16 mouse cellular contexts compared by ENCODE assay signal in genomic region chr7:137297594-137298381, GRCm38 (mm10). TPM values are rescaled to one million over a fixed set of nuclear protein-coding genes. Genes with fewer than 3 reads are reported as not detected.
DNase-seq lines count a peak whose midpoint lies in the region; ATAC-seq and TF ChIP-seq lines count a peak whose summit lies in the region.
"Had no signal": no experiment of that assay in that cellular context is flagged by ENCODE, and none has a peak within 500 bp of the region (broad histone marks: within the 10 kb centered on the region; RNA-seq: fewer than 3 reads in every experiment).

No protein-coding gene starts in this region.

- DNase-seq in gastrocnemius, adult 2 months = peak; percentile 51
- no peak for DNase-seq in gastrocnemius, postnatal 36 days
- DNase-seq in embryo, embryonic 11 days = peak; percentile 56
- peak; percentile 47 for DNase-seq in neural tube, embryonic 10.5 days (ENCODE audit: extremely low spot score, low spot score)
- DNase-seq in kidney, adult 8-10 months = no peak
- DNase-seq in lung, postnatal 10 days = no peak
- DNase-seq: B cell, adult 2 months; forebrain, postnatal 0 days; heart, postnatal 4 days; kidney, postnatal 14 days; liver, embryonic 13.5 days; right cerebral cortex, postnatal 14 days had no signal

- intact Hi-C loops in gastrocnemius, adult 2 months (cut with DNase I) = no loop called here
- intact Hi-C loops in gastrocnemius, postnatal 36 days (cut with DNase I) = no loop called here

- H3K4me1 ChIP-seq in hindbrain, embryonic 15.5 days (replicated peaks) = peaks cover 82% of the 10 kb centered on the region
- H3K4me1 ChIP-seq: liver, embryonic 13.5 days had no signal

- H3K27me3 ChIP-seq in hindbrain, embryonic 15.5 days = no peaks in the 10 kb centered on the region

- no peak for TF ChIP-seq CTCF in gastrocnemius, adult 2 months (IDR thresholded peaks at IDR 0.05)

- peak overlapping the region; percentile 47 for H3K4me2 ChIP-seq in hindbrain, embryonic 15.5 days
- H3K4me2 ChIP-seq: liver, embryonic 13.5 days had no signal

- no peak for ATAC-seq in hindbrain, embryonic 15.5 days (ENCODE audit: low FRiP score, low read depth)
- ATAC-seq in monocyte, adult 5-6 weeks (replicated peaks; ENCODE audit: insufficient number of reproducible peaks, low FRiP score, low TSS enrichment, poor library complexity, severe bottlenecking) = no peak
- ATAC-seq: forebrain, postnatal 0 days had no signal

- H3K9ac ChIP-seq in hindbrain, embryonic 15.5 days = peak overlapping the region; percentile 26
- H3K9ac ChIP-seq: forebrain, postnatal 0 days; liver, embryonic 13.5 days had no signal

- H3K27ac ChIP-seq in gastrocnemius, adult 2 months = peak overlapping the region; percentile 78
- H3K27ac ChIP-seq in hindbrain, embryonic 15.5 days (replicated peaks) = peak overlapping the region; percentile 86
- H3K27ac ChIP-seq: liver, embryonic 13.5 days had no signal

- no peaks in the 10 kb centered on the region for H3K9me3 ChIP-seq in hindbrain, embryonic 15.5 days
- H3K9me3 ChIP-seq: liver, embryonic 13.5 days had no signal

- 60% methylated on average over 24 of the region's 24 CpGs for WGBS in hindbrain, embryonic 15.5 days

- peak overlapping the region; percentile 57 for H3K4me3 ChIP-seq in gastrocnemius, adult 2 months
- H3K4me3 ChIP-seq in hindbrain, embryonic 15.5 days = no peak overlapping the region
- H3K4me3 ChIP-seq: liver, embryonic 13.5 days had no signal

- no peaks in the 10 kb centered on the region for H3K36me3 ChIP-seq in hindbrain, embryonic 15.5 days
- H3K36me3 ChIP-seq: G1E; liver, embryonic 13.5 days had no signal

RNA-seq across cellular contexts. Expression of gene Ebf3, which starts 16.5 kb away (rescaled TPM):
- total RNA-seq in gastrocnemius, adult 2 months (2021) = 1 to 10 TPM; 7.2 to 7.7 TPM
- 1 to 10 TPM; 7.1 to 7.6 TPM for total RNA-seq in gastrocnemius, postnatal 36 days (2021)
- 18.0 and 18.5 TPM in 2 replicates for polyA plus RNA-seq in hindbrain, embryonic 15.5 days (2015; fragmentation: Nextera tagmentation; extraction: Ambion mirVana)
- total RNA-seq in monocyte, adult 5-6 weeks (2017) = not detected in 3 replicates
- total RNA-seq: common myeloid progenitor, adult 5-6 weeks had no signal
- polyA plus RNA-seq: G1E had no signal

Comparison
In these comparisons a context has a peak if more than half of its experiments do, and no peak if none do; other contexts are left out.
1. DNase-seq: peak in gastrocnemius, adult 2 months (single experiment), embryo, embryonic 11 days (single experiment) and neural tube, embryonic 10.5 days (single experiment); none in gastrocnemius, postnatal 36 days (0 of 2), kidney, adult 8-10 months (0 of 2) and lung, postnatal 10 days (single experiment).